Mouse (Mus musculus) hindbrain, embryonic 14.5 days (tissue): Measurements from ENCODE around the gene Serpinb7. TPM values are rescaled to one million over a fixed set of nuclear protein-coding genes. Genes with fewer than 3 reads are reported as not detected.

Experiments used
- ATAC-seq: fragments of 200-750 bp; cut with Nextera tagmentation; 2 replicates; pipeline ENCODE4 v1.8.0; 2017; ENCODE audit warnings: moderate number of reproducible peaks, mild to moderate bottlenecking, moderate TSS enrichment, moderate library complexity; ENCODE audit not compliant: low FRiP score
- DNase-seq: peaks from one replicate; pipeline ENCODE4 v3.0.0-alpha.2; 2015; ENCODE audit warnings: low spot score
- H3K27ac ChIP-seq: fragments of 300-500 bp; sonication (generic); 2 replicates; pipeline ENCODE4 v1.5.1; 2014; ENCODE audit warnings: mild to moderate bottlenecking, moderate library complexity
- H3K27me3 ChIP-seq: fragments of 300-500 bp; sonication (generic); 2 replicates; pipeline ENCODE4 v1.6.1; 2014; ENCODE audit warnings: mild to moderate bottlenecking, low read length, mixed read lengths; ENCODE audit not compliant: control insufficient read depth, insufficient read depth
- H3K36me3 ChIP-seq: fragments of 300-500 bp; sonication (generic); replicated peaks from 2 replicates; pipeline ENCODE4 v1.6.1; 2014; ENCODE audit not compliant: control insufficient read depth, insufficient read depth
- H3K4me1 ChIP-seq: fragments of 300-500 bp; sonication (generic); replicated peaks from 2 replicates; pipeline ENCODE4 v1.6.1; 2014; ENCODE audit warnings: antibody characterized with exemption, low read length, mixed read lengths; ENCODE audit not compliant: control insufficient read depth, insufficient read depth
- H3K4me2 ChIP-seq: fragments of 300-500 bp; sonication (generic); replicated peaks from 2 replicates; pipeline ENCODE4 v1.6.1; 2014; ENCODE audit warnings: mild to moderate bottlenecking, moderate library complexity
- H3K4me3 ChIP-seq: fragments of 300-500 bp; sonication (generic); replicated peaks from 2 replicates; pipeline ENCODE4 v1.5.1; 2014; ENCODE audit warnings: mild to moderate bottlenecking, low read length
- H3K9ac ChIP-seq: fragments of 300-500 bp; sonication (generic); 2 replicates; pipeline ENCODE4 v1.6.1; 2014
- H3K9me3 ChIP-seq: fragments of 300-500 bp; sonication (generic); 2 replicates; pipeline ENCODE4 v1.6.1; 2016; ENCODE audit warnings: low read length; ENCODE audit not compliant: control insufficient read depth
- WGBS: fragments of 180-500 bp; shearing (Covaris S2); extraction: QIAGEN DNeasy Blood & Tissue Kit; methylation state at CpG from one replicate; pipeline ENCODE4 v1.1.7; 2014; 5-methylcytosine and 5-hydroxymethylcytosine counted together
- polyA plus RNA-seq: library from polyadenylated mRNA; unstranded; fragments of >200 nt; fragmentation: Nextera tagmentation; extraction: Ambion mirVana; gene quantifications from 2 replicates; pipeline ENCODE4 v1.2.1, GENCODE M21; 2014

Serpinb7 gene
- polyA plus RNA-seq, 1 experiment from 2014 or later: not detected

- no peaks in the 10 kb centered on the region for H3K36me3 ChIP-seq
- no peak overlapping the region for H3K9ac ChIP-seq
- WGBS: 96% methylated on average over 1 of the region's 1 CpGs
Measured at GRCm38 (mm10) chr1:107382404-107382803, 17.1 kb upstream of the Serpinb7 start.

GRCm38 (mm10) chr1:107384532-107384931, 14.9 kb upstream of the Serpinb7 start:
- no peaks in the 10 kb centered on the region for H3K9me3 ChIP-seq
- ATAC-seq: no peak
- H3K27me3 ChIP-seq: no peaks in the 10 kb centered on the region
- H3K4me1 ChIP-seq: no peaks in the 10 kb centered on the region
- no peak overlapping the region for H3K4me2 ChIP-seq
- no peak for DNase-seq
- 95% methylated on average over 9 of the region's 9 CpGs for WGBS
- no peak overlapping the region for H3K4me3 ChIP-seq
- no peaks in the 10 kb centered on the region for H3K36me3 ChIP-seq
- no peak overlapping the region for H3K27ac ChIP-seq
- H3K9ac ChIP-seq: no peak overlapping the region

More at GRCm38 (mm10) chr1:107382404-107382803, 17.1 kb upstream of the Serpinb7 start:
- H3K27ac ChIP-seq: no peak overlapping the region
- ATAC-seq: no peak
- DNase-seq: no peak
- no peaks in the 10 kb centered on the region for H3K4me1 ChIP-seq
- H3K9me3 ChIP-seq: no peaks in the 10 kb centered on the region
- no peak overlapping the region for H3K4me3 ChIP-seq
- no peak overlapping the region for H3K4me2 ChIP-seq
- H3K27me3 ChIP-seq: no peaks in the 10 kb centered on the region

- no peak overlapping the region for H3K4me3 ChIP-seq
- no peaks in the 10 kb centered on the region for H3K9me3 ChIP-seq
- no peak overlapping the region for H3K27ac ChIP-seq
- ATAC-seq (no peak), DNase-seq (no peak)
- no peaks in the 10 kb centered on the region for H3K27me3 ChIP-seq
- H3K9ac ChIP-seq: no peak overlapping the region
- H3K36me3 ChIP-seq: no peaks in the 10 kb centered on the region
- H3K4me2 ChIP-seq: no peak overlapping the region
- 96% methylated on average over 2 of the region's 2 CpGs for WGBS
- no peaks in the 10 kb centered on the region for H3K4me1 ChIP-seq
Measured at GRCm38 (mm10) chr1:107389753-107390152, 9.7 kb upstream of the Serpinb7 start.

- WGBS: 67% methylated on average over 1 of the region's 1 CpGs
- H3K9ac ChIP-seq: no peak overlapping the region
- no peaks in the 10 kb centered on the region for H3K27me3 ChIP-seq
- H3K4me2 ChIP-seq: no peak overlapping the region
- H3K4me3 ChIP-seq: no peak overlapping the region
- no peak for ATAC-seq
- H3K27ac ChIP-seq: no peak overlapping the region
- H3K36me3 ChIP-seq: no peaks in the 10 kb centered on the region
- DNase-seq: no peak
- no peaks in the 10 kb centered on the region for H3K4me1 ChIP-seq
- H3K9me3 ChIP-seq: no peaks in the 10 kb centered on the region
Measured at GRCm38 (mm10) chr1:107397481-107397880, 2.0 kb upstream of the Serpinb7 start.

GRCm38 (mm10) chr1:107402082-107402481, 2.6 kb downstream of the Serpinb7 start:
- DNase-seq: no peak
- WGBS: 90% methylated on average over 4 of the region's 4 CpGs
- Histone ChIP-seq H3K27me3 (no peaks in the 10 kb centered on the region), H3K4me2 (no peak overlapping the region), H3K9me3 (no peaks in the 10 kb centered on the region), H3K4me3 (no peak overlapping the region), H3K27ac (no peak overlapping the region), H3K4me1 (no peaks in the 10 kb centered on the region), H3K9ac (no peak overlapping the region), H3K36me3 (no peaks in the 10 kb centered on the region)
- no peak for ATAC-seq

- Histone ChIP-seq H3K9ac (no peak overlapping the region), H3K36me3 (no peaks in the 10 kb centered on the region), H3K27ac (no peak overlapping the region), H3K4me1 (no peaks in the 10 kb centered on the region), H3K27me3 (no peaks in the 10 kb centered on the region), H3K4me2 (no peak overlapping the region), H3K4me3 (no peak overlapping the region), H3K9me3 (no peaks in the 10 kb centered on the region)
- WGBS: 55% methylated on average over 1 of the region's 1 CpGs
- DNase-seq: no peak
- no peak for ATAC-seq
Measured at GRCm38 (mm10) chr1:107414650-107415049, 15.2 kb downstream of the Serpinb7 start.

GRCm38 (mm10) chr1:107422487-107422886, 23.0 kb downstream of the Serpinb7 start:
- DNase-seq: no peak

GRCm38 (mm10) chr1:107431253-107431652, 31.8 kb downstream of the Serpinb7 start:
- DNase-seq: no peak
- Histone ChIP-seq H3K4me2 (no peak overlapping the region), H3K36me3 (no peaks in the 10 kb centered on the region), H3K4me3 (no peak overlapping the region), H3K27ac (no peak overlapping the region), H3K9me3 (no peaks in the 10 kb centered on the region), H3K27me3 (no peaks in the 10 kb centered on the region), H3K9ac (no peak overlapping the region), H3K4me1 (no peaks in the 10 kb centered on the region)
- no peak for ATAC-seq

More at GRCm38 (mm10) chr1:107422487-107422886, 23.0 kb downstream of the Serpinb7 start:
- Histone ChIP-seq H3K4me2 (no peak overlapping the region), H3K9ac (no peak overlapping the region), H3K27me3 (no peaks in the 10 kb centered on the region), H3K9me3 (no peaks in the 10 kb centered on the region), H3K4me1 (no peaks in the 10 kb centered on the region), H3K27ac (no peak overlapping the region), H3K36me3 (no peaks in the 10 kb centered on the region), H3K4me3 (no peak overlapping the region)
- 80% methylated on average over 4 of the region's 4 CpGs for WGBS
- ATAC-seq: no peak

- Histone ChIP-seq H3K4me2 (no peak overlapping the region), H3K4me1 (no peaks in the 10 kb centered on the region), H3K9me3 (no peaks in the 10 kb centered on the region), H3K36me3 (no peaks in the 10 kb centered on the region), H3K27ac (no peak overlapping the region), H3K27me3 (no peaks in the 10 kb centered on the region), H3K9ac (no peak overlapping the region), H3K4me3 (no peak overlapping the region)
- 83% methylated on average over 2 of the region's 2 CpGs for WGBS
- no peak for ATAC-seq
- DNase-seq: no peak
Measured at GRCm38 (mm10) chr1:107435528-107435927, 36.1 kb downstream of the Serpinb7 start.

GRCm38 (mm10) chr1:107439462-107439861, 40.0 kb downstream of the Serpinb7 start:
- WGBS: 87% methylated on average over 3 of the region's 3 CpGs
- Histone ChIP-seq H3K27ac (no peak overlapping the region), H3K4me3 (no peak overlapping the region), H3K27me3 (no peaks in the 10 kb centered on the region), H3K9ac (no peak overlapping the region), H3K4me2 (no peak overlapping the region), H3K9me3 (no peaks in the 10 kb centered on the region), H3K4me1 (no peaks in the 10 kb centered on the region), H3K36me3 (no peaks in the 10 kb centered on the region)
- no peak for DNase-seq
- no peak for ATAC-seq
